Mouse (Mus musculus): ENCODE results near the gene Atxn2. TPM values are rescaled to one million over a fixed set of nuclear protein-coding genes. Genes with fewer than 3 reads are reported as not detected.
"Not testable (repeated sequence)": the region's sequence is repeated elsewhere in the genome, so short reads cannot be mapped to it uniquely, and the experiment has no call there.

Gene Atxn2
- total RNA-seq, 2 experiments from 2014 or later, result 30.1 to 85.0 TPM

- ATAC-seq (replicated peaks; ENCODE audit: poor library complexity), result no peak
These were observed 122.0 kb downstream of the Atxn2 start for GRCm38 (mm10) chr5:121833159-121833558.

GRCm38 (mm10) chr5:121833572-121834240 lies 122.6 kb downstream of the Atxn2 start:
- peak; percentile 9; the same call in 1 of the 2 replicates for ATAC-seq (replicated peaks; ENCODE audit: poor library complexity)

- no peak for ATAC-seq (replicated peaks; ENCODE audit: poor library complexity)
These were observed 123.1 kb downstream of the Atxn2 start for GRCm38 (mm10) chr5:121834241-121834606.

GRCm38 (mm10) chr5:121834991-121835747 lies 124.0 kb downstream of the Atxn2 start:
- ATAC-seq (replicated peaks; ENCODE audit: poor library complexity), result no peak

- ATAC-seq (replicated peaks; ENCODE audit: poor library complexity), result peak; percentile 16
These were observed 125.0 kb downstream of the Atxn2 start for GRCm38 (mm10) chr5:121835949-121836691.

GRCm38 (mm10) chr5:121836692-121837415 lies 125.7 kb downstream of the Atxn2 start:
- ATAC-seq (replicated peaks; ENCODE audit: poor library complexity), result peak; percentile 60

- no peak for ATAC-seq (replicated peaks; ENCODE audit: poor library complexity)
These were observed 126.6 kb downstream of the Atxn2 start, which contains the start of gene Sh2b3 for GRCm38 (mm10) chr5:121837441-121838340. Gene Sh2b3, minus strand, starts transcription at chr5:121837646.

- ATAC-seq (replicated peaks; ENCODE audit: poor library complexity), result peak; percentile 12
These were observed 127.4 kb downstream of the Atxn2 start for GRCm38 (mm10) chr5:121838341-121839127.

- no peak for ATAC-seq (replicated peaks; ENCODE audit: poor library complexity)
These were observed 128.0 kb downstream of the Atxn2 start for GRCm38 (mm10) chr5:121839128-121839473.

GRCm38 (mm10) chr5:121841516-121841915 lies 130.4 kb downstream of the Atxn2 start:
- no peak for ATAC-seq (replicated peaks; ENCODE audit: poor library complexity)

- no peak for ATAC-seq (replicated peaks; ENCODE audit: poor library complexity)
These were observed 130.8 kb downstream of the Atxn2 start for GRCm38 (mm10) chr5:121841973-121842372.

GRCm38 (mm10) chr5:121842665-121843118 lies 131.6 kb downstream of the Atxn2 start:
- ATAC-seq (replicated peaks; ENCODE audit: poor library complexity), result peak; percentile 70

GRCm38 (mm10) chr5:121843138-121843905 lies 132.2 kb downstream of the Atxn2 start:
- peak; percentile 22 for ATAC-seq (replicated peaks; ENCODE audit: poor library complexity)

GRCm38 (mm10) chr5:121845361-121845760 lies 134.2 kb downstream of the Atxn2 start:
- no peak for ATAC-seq (replicated peaks; ENCODE audit: poor library complexity)

GRCm38 (mm10) chr5:121846322-121846721 lies 135.2 kb downstream of the Atxn2 start:
- no peak for ATAC-seq (replicated peaks; ENCODE audit: poor library complexity)

GRCm38 (mm10) chr5:121847269-121847668 lies 136.1 kb downstream of the Atxn2 start:
- not testable (repeated sequence) for ATAC-seq (replicated peaks; ENCODE audit: poor library complexity)

GRCm38 (mm10) chr5:121848035-121848519 lies 136.9 kb downstream of the Atxn2 start:
- ATAC-seq (replicated peaks; ENCODE audit: poor library complexity), result peak; percentile 45

- peak; percentile 88 for ATAC-seq (replicated peaks; ENCODE audit: poor library complexity)
These were observed 137.6 kb downstream of the Atxn2 start, which contains the start of gene Pheta1 for GRCm38 (mm10) chr5:121848743-121849142. Gene Pheta1, plus strand, starts transcription at chr5:121848984.

Measured in megakaryocyte progenitor cell, adult 5-6 weeks (primary cell).